32 mouse cellular contexts compared by ENCODE assay signal in genomic region chr1:118251931-118252330, GRCm38 (mm10).
"Had no signal": no experiment of that assay in that cellular context is flagged by ENCODE, and none has a peak within 500 bp of the region (broad histone marks: within the 10 kb centered on the region; RNA-seq: fewer than 3 reads in every experiment).

No protein-coding gene starts in this region.

- H3K9me3 ChIP-seq: limb, embryonic 10.5 days; limb, embryonic 12.5 days; limb, embryonic 15.5 days; liver, embryonic 13.5 days; liver, embryonic 15.5 days; lung, embryonic 15.5 days; midbrain, embryonic 12.5 days; midbrain, embryonic 13.5 days; midbrain, embryonic 15.5 days; neural tube, embryonic 12.5 days had no signal

- H3K4me1 ChIP-seq: limb, embryonic 10.5 days; limb, embryonic 12.5 days; limb, embryonic 13.5 days; limb, embryonic 15.5 days; liver, embryonic 12.5 days; liver, embryonic 13.5 days; liver, embryonic 15.5 days; lung, embryonic 15.5 days; megakaryocyte, embryonic 14.5 days; midbrain, embryonic 10.5 days; midbrain, embryonic 12.5 days; midbrain, embryonic 13.5 days; midbrain, embryonic 15.5 days; neural tube, embryonic 12.5 days had no signal

- H3K4me2 ChIP-seq: limb, embryonic 12.5 days; limb, embryonic 13.5 days; limb, embryonic 15.5 days; liver, embryonic 11.5 days; liver, embryonic 12.5 days; liver, embryonic 13.5 days; liver, embryonic 15.5 days; lung, embryonic 14.5 days; lung, embryonic 15.5 days; midbrain, embryonic 11.5 days; midbrain, embryonic 12.5 days; midbrain, embryonic 13.5 days; midbrain, embryonic 15.5 days; neural tube, embryonic 12.5 days had no signal

- ATAC-seq: liver, embryonic 12.5 days; liver, postnatal 0 days; lung, postnatal 0 days; midbrain, embryonic 13.5 days; midbrain, embryonic 15.5 days; midbrain, embryonic 16.5 days had no signal

- H3K9ac ChIP-seq: limb, embryonic 12.5 days; limb, embryonic 13.5 days; limb, embryonic 15.5 days; liver, embryonic 12.5 days; liver, embryonic 13.5 days; liver, embryonic 14.5 days; liver, embryonic 15.5 days; liver, postnatal 0 days; lung, embryonic 14.5 days; lung, embryonic 15.5 days; midbrain, embryonic 12.5 days; midbrain, embryonic 13.5 days; midbrain, embryonic 15.5 days; neural tube, embryonic 12.5 days had no signal

- H3K27ac ChIP-seq: limb, embryonic 10.5 days; limb, embryonic 12.5 days; limb, embryonic 13.5 days; limb, embryonic 15.5 days; liver, embryonic 12.5 days; liver, embryonic 13.5 days; liver, embryonic 14.5 days; liver, embryonic 15.5 days; lung, embryonic 15.5 days; macrophage; midbrain, embryonic 10.5 days; midbrain, embryonic 12.5 days; midbrain, embryonic 13.5 days; midbrain, embryonic 15.5 days; neural tube, embryonic 12.5 days had no signal

- H3K4me3 ChIP-seq: limb, embryonic 10.5 days; limb, embryonic 12.5 days; limb, embryonic 13.5 days; limb, embryonic 15.5 days; liver, embryonic 12.5 days; liver, embryonic 13.5 days; liver, embryonic 15.5 days; lung, embryonic 15.5 days; megakaryocyte, embryonic 14.5 days; midbrain, embryonic 10.5 days; midbrain, embryonic 12.5 days; midbrain, embryonic 13.5 days; midbrain, embryonic 15.5 days; myocyte; neural tube, embryonic 12.5 days had no signal

- H3K27me3 ChIP-seq: limb, embryonic 12.5 days; limb, embryonic 13.5 days; limb, embryonic 15.5 days; liver, embryonic 12.5 days; liver, embryonic 13.5 days; liver, embryonic 15.5 days; lung, embryonic 15.5 days; megakaryocyte, embryonic 14.5 days; midbrain, embryonic 12.5 days; midbrain, embryonic 13.5 days; midbrain, embryonic 15.5 days; neural tube, embryonic 12.5 days had no signal

- DNase-seq: left cerebral cortex, postnatal 4 days; liver; liver, embryonic 13.5 days; liver, postnatal 0 days; lung, adult 18-20 months; lung, adult 2 months; lung, embryonic 14.5 days; lung, postnatal 10 days; lung, postnatal 14 days; lung, postnatal 36 days; lung, postnatal 4 days; midbrain, embryonic 14.5 days had no signal

- H3K36me3 ChIP-seq: limb, embryonic 10.5 days; limb, embryonic 12.5 days; limb, embryonic 13.5 days; limb, embryonic 15.5 days; liver, embryonic 12.5 days; liver, embryonic 13.5 days; liver, embryonic 15.5 days; lung, embryonic 15.5 days; midbrain, embryonic 10.5 days; midbrain, embryonic 12.5 days; midbrain, embryonic 13.5 days; midbrain, embryonic 15.5 days; neural tube, embryonic 12.5 days had no signal
